Mouse (Mus musculus) embryo, embryonic 11.5 days (tissue): ENCODE results near the gene Cc2d1a.

Experiments
- DNase-seq: peaks from one replicate; pipeline ENCODE4 v3.0.0-alpha.2; 2012; ENCODE audit warnings: low read depth, low spot score

Gene Cc2d1a

DNA sequence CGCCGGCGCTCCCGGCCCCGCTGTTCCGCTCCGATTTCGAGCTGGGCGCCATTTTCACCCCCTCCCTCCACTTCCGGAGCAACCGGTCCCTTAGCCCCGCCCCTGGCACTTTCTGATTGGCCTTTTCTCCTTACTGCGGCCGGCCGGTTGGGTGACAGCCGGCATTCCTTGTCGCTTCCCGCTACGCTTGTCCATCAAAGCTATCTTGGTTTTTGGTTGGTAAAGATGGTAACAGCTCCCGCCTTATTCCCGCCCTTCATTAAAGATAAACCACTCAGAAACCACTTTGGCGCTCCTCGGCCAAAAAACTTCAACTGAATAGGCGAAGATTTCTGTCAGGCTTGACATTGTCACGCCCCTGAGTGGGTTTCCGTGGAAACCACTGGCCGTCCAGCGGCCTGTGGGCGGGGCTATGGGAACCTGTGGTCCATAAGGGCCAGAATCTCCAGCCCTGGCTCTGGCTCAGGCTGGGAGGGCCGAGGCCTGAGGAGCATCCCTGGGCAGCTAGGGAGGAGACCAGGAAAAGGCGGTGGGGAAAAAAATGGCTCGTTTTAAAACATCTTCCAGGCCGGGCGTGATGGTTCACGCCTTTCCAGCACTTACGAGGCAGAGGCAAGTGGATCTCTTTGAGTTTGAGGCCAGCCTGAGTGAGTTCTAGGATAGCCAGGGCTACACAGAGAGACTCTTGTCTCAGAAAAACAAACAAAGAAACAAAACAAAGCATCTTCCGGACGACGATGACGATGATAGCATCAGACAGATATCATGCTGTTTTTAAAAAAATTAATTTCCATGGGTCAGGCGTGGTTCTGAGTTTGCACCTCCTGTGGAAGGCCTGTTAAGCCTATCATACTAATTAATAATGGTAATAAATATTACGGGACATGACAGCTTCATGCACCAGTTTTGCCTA, 42.8 kb downstream of the Cc2d1a start, which contains the start of gene Dcaf15:
TSS of gene Dcaf15 (minus strand) at position 72 of the 913 bp plus-strand sequence.
- DNase-seq = peak; percentile 97

- DNase-seq = peak; percentile 61
Measured at GRCm38 (mm10) chr8:84104221-84104620, 43.5 kb downstream of the Cc2d1a start.

- no peak for DNase-seq
Measured at GRCm38 (mm10) chr8:84103601-84104000, 44.1 kb downstream of the Cc2d1a start.

- no peak for DNase-seq
Measured at GRCm38 (mm10) chr8:84101476-84102270, 46.1 kb downstream of the Cc2d1a start.

- no peak for DNase-seq
Measured at GRCm38 (mm10) chr8:84098376-84098775, 49.4 kb downstream of the Cc2d1a start.

DNA sequence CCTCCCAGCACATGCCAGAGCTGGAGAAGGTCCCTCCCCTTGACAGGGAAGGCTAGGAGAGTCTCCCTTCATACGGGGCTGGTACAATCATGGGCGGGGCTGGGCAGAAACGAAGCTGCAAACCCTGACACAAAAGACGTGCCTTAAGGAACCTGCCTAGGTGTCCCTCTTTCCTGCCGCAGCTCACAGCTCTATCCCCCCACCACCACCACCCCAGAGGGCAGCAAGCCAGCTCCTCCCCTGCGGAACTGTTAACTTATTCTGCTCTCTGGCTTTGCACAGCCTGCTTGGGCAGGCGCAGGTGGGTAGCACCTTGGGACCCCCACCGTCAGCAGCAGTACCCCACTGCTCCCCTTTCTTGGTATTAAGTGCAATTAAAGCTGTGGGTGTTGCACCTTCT, 51.7 kb downstream of the Cc2d1a start:
- no peak for DNase-seq

- DNase-seq = no peak
Measured at GRCm38 (mm10) chr8:84090585-84090984, 57.2 kb downstream of the Cc2d1a start.

DNA sequence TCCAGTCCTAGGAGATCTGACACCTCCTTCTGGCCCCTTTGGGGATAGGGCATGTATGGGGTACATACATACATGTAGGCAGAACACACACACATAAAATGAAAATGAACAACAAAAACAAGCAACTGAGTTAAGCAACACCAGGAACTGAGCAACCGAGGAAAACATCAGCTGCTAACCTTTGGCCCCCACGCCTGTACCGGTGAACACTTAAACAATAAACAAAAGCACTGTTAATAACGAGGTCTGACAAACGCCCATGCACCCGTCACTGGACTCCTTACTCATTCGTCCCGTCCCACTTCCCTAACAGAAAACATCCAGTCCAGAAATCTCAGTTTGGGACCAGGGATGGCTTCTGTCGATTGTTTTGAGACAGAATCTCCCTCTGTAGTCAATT, 58.5 kb downstream of the Cc2d1a start:
- no peak for DNase-seq

GRCm38 (mm10) chr8:84087821-84088220, 59.9 kb downstream of the Cc2d1a start:
- no peak for DNase-seq

- no peak for DNase-seq
Measured at GRCm38 (mm10) chr8:84087156-84087555, 60.6 kb downstream of the Cc2d1a start.

- DNase-seq = no peak
Measured at GRCm38 (mm10) chr8:84084341-84085115, 63.2 kb downstream of the Cc2d1a start.

- DNase-seq = no peak
Measured at GRCm38 (mm10) chr8:84083829-84084241, 63.9 kb downstream of the Cc2d1a start.
